Mouse (Mus musculus): ENCODE data around the gene Trnau1ap.

DNA sequence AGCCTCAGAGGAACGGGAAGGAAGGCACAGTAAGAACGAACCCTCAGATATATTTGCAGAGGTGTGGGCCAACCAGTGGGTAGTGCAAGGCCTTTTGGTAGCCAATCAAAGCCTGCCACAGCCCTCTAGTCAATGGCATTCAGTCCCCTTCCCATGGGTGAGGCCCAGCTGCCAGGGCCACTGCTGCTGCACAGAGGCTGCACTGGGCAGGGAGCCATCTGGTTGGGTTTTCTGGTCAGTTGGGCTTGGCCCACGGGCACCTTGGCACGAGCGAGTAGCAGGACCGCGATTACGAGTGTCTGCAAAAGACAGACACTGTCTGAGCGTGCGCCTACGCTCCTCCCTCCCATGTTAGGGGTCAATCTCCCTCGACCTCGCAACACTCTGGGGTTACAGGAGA, 9.6 kb upstream of the Trnau1ap start:
- TF ChIP-seq POLR2AphosphoS5 (IDR thresholded peaks at IDR 0.05; ENCODE audit: insufficient replicate concordance, low read depth, low read length) (no peak), CTCF (IDR thresholded peaks at IDR 0.05; ENCODE audit: low read depth, low read length) (no peak), TAL1 (conservative IDR thresholded peaks at IDR 0.05; ENCODE audit: low read depth, low read length) (no peak), GATA1 (IDR thresholded peaks at IDR 0.05; ENCODE audit: borderline replicate concordance, low read length) (no peak)
